Mouse (Mus musculus) limb, embryonic 14.5 days (tissue): ENCODE results near the gene Cybb. TPM values are rescaled to one million over a fixed set of nuclear protein-coding genes. Genes with fewer than 3 reads are reported as not detected.

Experiments used
- ATAC-seq: fragments of 200-750 bp; cut with Nextera tagmentation; 2 replicates; pipeline ENCODE4 v1.8.0; 2017; ENCODE audit warnings: low read depth, moderate number of reproducible peaks, moderate TSS enrichment; ENCODE audit not compliant: low FRiP score
- DNase-seq: peaks from one replicate; pipeline ENCODE4 v3.0.0-alpha.2; 2015; ENCODE audit warnings: low spot score
- H3K27ac ChIP-seq: fragments of 300-500 bp; sonication (generic); replicated peaks from 2 replicates; pipeline ENCODE4 v1.5.1; 2014; ENCODE audit warnings: low read depth, mild to moderate bottlenecking, low read length, moderate library complexity, mixed read lengths
- H3K27me3 ChIP-seq: fragments of 300-500 bp; sonication (generic); 2 replicates; pipeline ENCODE4 v1.6.1; 2014; ENCODE audit warnings: low read length, mixed read lengths; ENCODE audit not compliant: control insufficient read depth, insufficient read depth
- H3K36me3 ChIP-seq: fragments of 300-500 bp; sonication (generic); 2 replicates; pipeline ENCODE4 v1.6.1; 2014; ENCODE audit warnings: mild to moderate bottlenecking, low read length, moderate library complexity, mixed read lengths; ENCODE audit not compliant: control insufficient read depth, insufficient read depth
- H3K4me1 ChIP-seq: fragments of 300-500 bp; sonication (generic); 2 replicates; pipeline ENCODE4 v1.6.1; 2014; ENCODE audit warnings: antibody characterized with exemption, low read length, mixed read lengths; ENCODE audit not compliant: control insufficient read depth, insufficient read depth
- H3K4me2 ChIP-seq: fragments of 300-500 bp; sonication (generic); replicated peaks from 2 replicates; pipeline ENCODE4 v1.6.1; 2014; ENCODE audit warnings: low read depth, mild to moderate bottlenecking, low read length, moderate library complexity; ENCODE audit not compliant: severe bottlenecking
- H3K4me3 ChIP-seq: fragments of 300-500 bp; sonication (generic); replicated peaks from 2 replicates; pipeline ENCODE4 v1.5.1; 2014; ENCODE audit warnings: low read length
- H3K9ac ChIP-seq: fragments of 300-500 bp; sonication (generic); 2 replicates; pipeline ENCODE4 v1.6.1; 2014; ENCODE audit warnings: mild to moderate bottlenecking, low read depth, low read length, moderate library complexity; ENCODE audit not compliant: severe bottlenecking
- H3K9me3 ChIP-seq: fragments of 300-500 bp; sonication (generic); 2 replicates; pipeline ENCODE4 v1.6.1; 2016; ENCODE audit warnings: low read length; ENCODE audit not compliant: control insufficient read depth
- POLR2A ChIP-seq: fragments of 200-500 bp; IDR thresholded peaks from 2 replicates; pipeline ENCODE4 v1.8.0; 2012; ENCODE audit warnings: inconsistent platforms, mild to moderate bottlenecking, moderate library complexity, borderline replicate concordance; ENCODE audit not compliant: insufficient read depth, insufficient read length; ENCODE audit errors: extremely low read depth
- WGBS: fragments of 180-500 bp; shearing (Covaris S2); extraction: QIAGEN DNeasy Blood & Tissue Kit; methylation state at CpG from one replicate; pipeline ENCODE4 v1.1.7; 2014; 5-methylcytosine and 5-hydroxymethylcytosine counted together
- polyA plus RNA-seq, 2 experiments: library from polyadenylated mRNA; depleted of rRNA in 1 of 2; stranded (reverse) in 1 of 2; unstranded in 1 of 2; fragments of >200 nt; fragmentation: Nextera tagmentation in 1 of 2; extraction: Ambion mirVana in 1 of 2; gene quantifications; 2 replicates each; pipeline versions ENCODE4 v1.2.1 to v1.2.3; 2012 to 2014

Cybb gene
- polyA plus RNA-seq, 2 experiments, result 1.1 to 3.1 TPM

DNA sequence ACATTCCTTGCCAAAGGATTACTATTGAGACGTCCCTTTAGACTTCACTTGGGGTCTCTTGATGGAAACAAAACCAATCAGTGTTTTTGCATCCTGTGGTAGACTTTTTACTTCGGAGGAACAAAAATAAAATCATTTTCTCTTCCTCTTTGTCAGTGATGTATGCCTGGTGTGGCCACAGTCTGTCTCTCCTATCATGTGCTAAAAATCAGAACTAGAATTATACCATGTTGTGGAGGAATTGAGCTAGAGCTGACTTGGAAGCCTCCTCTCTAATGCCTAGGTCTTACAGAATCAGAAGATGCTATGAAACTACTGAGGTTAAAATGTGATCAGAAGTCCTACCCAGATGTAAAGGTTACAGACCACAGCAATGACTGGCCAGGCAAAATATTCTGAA is 13.8 kb downstream of the Cybb start:
- no peak overlapping the region for H3K4me3 ChIP-seq
- no peaks in the 10 kb centered on the region for H3K27me3 ChIP-seq
- no peak for ATAC-seq
- H3K9me3 ChIP-seq, result no peaks in the 10 kb centered on the region
- H3K4me2 ChIP-seq, result no peak overlapping the region
- no peak for DNase-seq
- H3K9ac ChIP-seq, result no peak overlapping the region
- WGBS, result 77% methylated on average over 2 of the region's 2 CpGs
- H3K27ac ChIP-seq, result no peak overlapping the region
- H3K4me1 ChIP-seq, result no peaks in the 10 kb centered on the region
- no peaks in the 10 kb centered on the region for H3K36me3 ChIP-seq
- TF ChIP-seq POLR2A, result no peak

DNA sequence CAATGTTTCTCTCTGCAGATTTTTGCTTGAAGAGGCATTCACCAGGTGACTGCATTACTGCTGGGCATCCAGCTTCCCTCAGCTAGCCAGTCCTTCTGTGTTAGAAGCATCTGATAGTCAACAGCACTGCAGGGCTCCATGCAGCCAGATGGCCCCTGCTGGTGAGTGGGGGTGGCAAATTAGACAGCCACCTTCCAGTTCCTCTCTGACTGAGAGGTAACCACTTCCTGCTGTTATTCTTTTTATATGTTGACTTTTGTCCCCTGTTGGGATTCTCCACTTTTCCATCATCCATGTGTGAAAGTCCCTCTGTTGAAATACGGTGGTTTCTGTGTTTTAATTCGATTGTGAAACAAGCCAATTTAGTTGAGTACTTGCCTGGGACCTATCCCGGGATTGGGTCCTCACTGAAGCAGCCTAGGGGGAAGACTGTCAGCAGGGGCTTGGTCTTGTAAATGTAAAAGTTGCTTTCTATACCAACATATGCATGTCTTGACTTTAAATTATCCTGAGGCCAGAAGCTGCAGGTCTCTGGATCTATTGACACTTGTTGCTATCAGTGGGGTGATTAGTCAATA is 16.7 kb downstream of the Cybb start:
- no peak overlapping the region for H3K27ac ChIP-seq
- H3K27me3 ChIP-seq, result no peaks in the 10 kb centered on the region
- no peak overlapping the region for H3K4me3 ChIP-seq
- no peak for TF ChIP-seq POLR2A
- no peaks in the 10 kb centered on the region for H3K9me3 ChIP-seq
- H3K4me2 ChIP-seq, result no peak overlapping the region
- H3K9ac ChIP-seq, result no peak overlapping the region
- no peaks in the 10 kb centered on the region for H3K36me3 ChIP-seq
- ATAC-seq, result no peak
- no peaks in the 10 kb centered on the region for H3K4me1 ChIP-seq
- DNase-seq, result no peak
- WGBS, result 35% methylated on average over 3 of the region's 3 CpGs

DNA sequence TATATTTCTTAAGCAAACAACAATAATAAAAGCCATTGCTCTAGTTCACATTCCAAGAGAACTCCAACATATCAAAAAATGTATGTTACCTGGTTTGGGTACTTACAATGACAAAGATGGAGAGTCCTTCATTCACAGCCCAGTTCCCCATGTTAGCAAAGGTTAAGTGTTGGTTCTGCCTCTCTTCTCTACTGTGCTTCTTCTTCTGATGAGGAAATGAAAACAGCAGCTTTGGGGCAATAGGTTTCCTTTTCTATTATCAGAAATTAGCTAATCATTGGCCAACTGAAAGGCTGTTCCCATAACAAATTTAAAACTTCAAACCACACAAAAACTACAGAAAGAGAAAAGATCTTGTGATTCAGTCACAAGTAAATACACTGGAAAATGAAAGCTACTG is 18.5 kb downstream of the Cybb start:
- H3K4me1 ChIP-seq, result no peaks in the 10 kb centered on the region
- no peaks in the 10 kb centered on the region for H3K27me3 ChIP-seq
- no peaks in the 10 kb centered on the region for H3K9me3 ChIP-seq
- H3K4me3 ChIP-seq, result no peak overlapping the region
- TF ChIP-seq POLR2A, result no peak
- DNase-seq (no peak), ATAC-seq (no peak)
- H3K4me2 ChIP-seq, result no peak overlapping the region
- no peak overlapping the region for H3K27ac ChIP-seq
- H3K9ac ChIP-seq, result no peak overlapping the region
- no peaks in the 10 kb centered on the region for H3K36me3 ChIP-seq

DNA sequence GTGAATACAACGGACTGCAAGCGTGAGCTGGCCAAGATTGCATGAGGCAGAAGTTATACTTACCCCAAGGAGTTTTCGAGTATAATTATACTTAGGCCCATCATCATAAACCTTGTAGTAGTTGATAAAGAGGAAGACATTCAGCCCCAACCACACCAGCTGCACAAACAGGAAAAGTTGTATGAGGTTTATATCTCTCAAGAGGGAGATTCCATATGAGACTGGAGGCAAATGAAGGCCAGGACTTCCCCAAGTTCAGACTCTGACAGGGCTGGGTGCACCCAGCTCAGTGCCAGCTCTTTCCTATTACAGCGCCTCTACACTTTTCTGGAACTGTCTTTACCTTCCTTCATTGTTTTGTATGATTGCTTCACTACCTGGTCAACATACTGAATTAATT is 20.6 kb downstream of the Cybb start:
- Histone ChIP-seq H3K4me1 (no peaks in the 10 kb centered on the region), H3K9ac (no peak overlapping the region), H3K36me3 (no peaks in the 10 kb centered on the region), H3K9me3 (no peaks in the 10 kb centered on the region), H3K27ac (no peak overlapping the region), H3K4me2 (no peak overlapping the region), H3K27me3 (no peaks in the 10 kb centered on the region), H3K4me3 (no peak overlapping the region)
- no peak for TF ChIP-seq POLR2A
- DNase-seq (no peak), ATAC-seq (no peak)
- WGBS, result 84% methylated on average over 4 of the region's 4 CpGs

DNA sequence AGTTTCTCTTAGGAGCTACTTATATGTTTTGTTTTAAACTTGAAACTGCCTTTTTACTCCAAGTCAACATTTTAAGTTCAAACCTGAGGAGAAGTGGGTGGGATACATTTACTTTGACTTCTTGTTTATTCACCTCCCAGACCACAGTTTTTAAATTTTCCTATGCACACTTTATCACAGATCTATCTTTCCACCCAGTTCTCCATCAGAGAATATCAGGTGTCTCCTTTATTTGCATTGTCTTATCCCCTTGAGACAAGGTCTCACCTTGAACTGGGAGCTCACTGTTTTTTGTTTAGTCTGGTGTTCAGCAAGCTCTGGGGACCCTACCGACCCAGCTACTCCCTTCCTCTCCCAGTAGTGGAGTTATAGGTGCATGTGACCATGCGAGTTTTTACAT is 21.7 kb downstream of the Cybb start:
- no peak for DNase-seq
- WGBS, result 72% methylated on average over 2 of the region's 2 CpGs
- H3K4me2 ChIP-seq, result no peak overlapping the region
- no peaks in the 10 kb centered on the region for H3K36me3 ChIP-seq
- ATAC-seq, result no peak
- H3K27me3 ChIP-seq, result no peaks in the 10 kb centered on the region
- no peak overlapping the region for H3K9ac ChIP-seq
- H3K4me1 ChIP-seq, result no peaks in the 10 kb centered on the region
- no peak overlapping the region for H3K4me3 ChIP-seq
- no peak for TF ChIP-seq POLR2A
- H3K27ac ChIP-seq, result no peak overlapping the region
- no peaks in the 10 kb centered on the region for H3K9me3 ChIP-seq

DNA sequence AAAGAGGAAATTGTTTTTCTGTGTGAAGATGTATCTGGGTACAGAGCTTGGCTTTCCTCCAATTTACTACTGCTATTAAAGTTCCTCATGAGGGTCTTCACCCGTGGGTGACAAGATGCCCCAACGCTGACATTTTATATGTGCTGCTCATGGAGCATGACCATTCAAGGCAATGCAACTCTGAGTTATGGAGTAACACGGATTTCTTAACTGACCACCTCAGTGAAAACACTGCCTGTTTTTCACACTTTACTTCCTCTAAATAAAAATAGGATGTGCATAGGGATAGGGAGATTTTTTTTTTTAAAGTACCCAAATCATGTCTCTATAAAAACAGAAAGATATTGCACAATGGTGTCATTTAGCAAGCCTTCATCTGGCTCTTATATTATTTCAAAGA is 24.9 kb downstream of the Cybb start:
- Histone ChIP-seq H3K4me2 (no peak overlapping the region), H3K36me3 (no peaks in the 10 kb centered on the region), H3K9ac (no peak overlapping the region), H3K4me3 (no peak overlapping the region), H3K27ac (no peak overlapping the region), H3K4me1 (no peaks in the 10 kb centered on the region), H3K9me3 (no peaks in the 10 kb centered on the region), H3K27me3 (no peaks in the 10 kb centered on the region)
- WGBS, result 80% methylated on average over 3 of the region's 3 CpGs
- no peak for ATAC-seq
- DNase-seq, result no peak
- TF ChIP-seq POLR2A, result no peak
